Mouse (Mus musculus): ENCODE measurements around the gene Pde4d.

Pde4d gene

GRCm38 (mm10) chr13:108538760-108539369, 89.1 kb downstream of the Pde4d start:
- in situ Hi-C loops (cut with MboI; ENCODE audit: low pct_unique_long_range_greater_than_20kb in 1 of 2, low sequenced_read_pairs in 2 of 2, unreplicated experiment in 1 of 2): no loop called here

- in situ Hi-C loops (cut with MboI; ENCODE audit: low pct_unique_long_range_greater_than_20kb in 1 of 2, low sequenced_read_pairs in 2 of 2, unreplicated experiment in 1 of 2): loop anchor here in 1 of 2 experiments (10.0 kb wide), 1 partner anchor 57 kb away; no protein-coding TSS in a partner anchor
Observed at GRCm38 (mm10) chr13:108541488-108541887, 91.7 kb downstream of the Pde4d start.

GRCm38 (mm10) chr13:108542342-108542761, 92.6 kb downstream of the Pde4d start:
- in situ Hi-C loops (cut with MboI; ENCODE audit: low pct_unique_long_range_greater_than_20kb in 1 of 2, low sequenced_read_pairs in 2 of 2, unreplicated experiment in 1 of 2): loop anchor here in 1 of 2 experiments (10.0 kb wide), 1 partner anchor 58 kb away; no protein-coding TSS in a partner anchor

GRCm38 (mm10) chr13:108552288-108552687, 102.5 kb downstream of the Pde4d start:
- in situ Hi-C loops (cut with MboI; ENCODE audit: low pct_unique_long_range_greater_than_20kb in 1 of 2, low sequenced_read_pairs in 2 of 2, unreplicated experiment in 1 of 2): no loop called here

DNA sequence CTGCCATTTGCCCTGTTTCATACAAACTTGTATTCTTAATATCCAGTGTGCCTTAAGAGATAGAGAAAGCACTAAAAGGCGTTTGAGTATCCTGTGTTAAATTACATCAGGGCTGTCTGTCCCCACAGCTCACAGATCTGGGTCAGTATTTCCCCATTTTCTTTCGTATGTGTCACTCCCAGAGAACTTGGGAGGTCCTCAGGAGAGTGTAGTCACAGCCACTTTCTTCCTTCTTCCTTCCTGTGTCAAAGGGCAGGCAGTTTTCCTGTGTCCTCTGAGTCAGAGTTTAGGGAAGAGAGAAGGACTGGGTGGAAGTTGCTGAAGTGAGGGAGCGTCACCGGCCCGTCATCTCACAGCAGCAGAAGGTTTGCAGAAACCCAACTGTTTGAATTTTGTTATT, 103.2 kb downstream of the Pde4d start:
- in situ Hi-C loops (cut with MboI; ENCODE audit: low pct_unique_long_range_greater_than_20kb in 1 of 2, low sequenced_read_pairs in 2 of 2, unreplicated experiment in 1 of 2): no loop called here

GRCm38 (mm10) chr13:108554901-108555300, 105.2 kb downstream of the Pde4d start:
- in situ Hi-C loops (cut with MboI; ENCODE audit: low pct_unique_long_range_greater_than_20kb in 1 of 2, low sequenced_read_pairs in 2 of 2, unreplicated experiment in 1 of 2): no loop called here

DNA sequence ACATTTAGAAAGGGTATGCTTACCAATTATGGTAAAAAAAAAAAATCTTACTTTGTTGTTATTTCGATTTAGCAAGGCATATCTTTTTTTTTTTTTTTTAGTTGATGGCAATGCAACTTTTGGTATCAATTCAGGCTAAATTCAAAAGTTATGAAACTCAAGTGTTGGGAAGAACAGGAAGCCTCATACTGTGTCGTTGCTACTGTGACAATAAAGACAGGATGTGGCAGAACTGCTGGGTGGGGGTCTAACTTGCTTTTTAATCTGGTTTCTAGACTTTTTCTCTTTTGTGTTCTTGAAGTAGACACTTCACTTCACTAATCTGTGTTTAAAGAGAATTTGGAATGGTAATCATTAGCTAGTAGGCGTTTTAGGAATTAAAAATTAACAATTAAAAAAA, 147.2 kb downstream of the Pde4d start:
- in situ Hi-C loops (cut with MboI; ENCODE audit: low pct_unique_long_range_greater_than_20kb in 1 of 2, low sequenced_read_pairs in 2 of 2, unreplicated experiment in 1 of 2): no loop called here

- in situ Hi-C loops (cut with MboI; ENCODE audit: low pct_unique_long_range_greater_than_20kb in 1 of 2, low sequenced_read_pairs in 2 of 2, unreplicated experiment in 1 of 2): no loop called here
Observed at GRCm38 (mm10) chr13:108598673-108599072, 148.9 kb downstream of the Pde4d start.

- in situ Hi-C loops (cut with MboI; ENCODE audit: low pct_unique_long_range_greater_than_20kb in 1 of 2, low sequenced_read_pairs in 2 of 2, unreplicated experiment in 1 of 2): no loop called here
Observed at GRCm38 (mm10) chr13:108599186-108599900, 149.6 kb downstream of the Pde4d start.

DNA sequence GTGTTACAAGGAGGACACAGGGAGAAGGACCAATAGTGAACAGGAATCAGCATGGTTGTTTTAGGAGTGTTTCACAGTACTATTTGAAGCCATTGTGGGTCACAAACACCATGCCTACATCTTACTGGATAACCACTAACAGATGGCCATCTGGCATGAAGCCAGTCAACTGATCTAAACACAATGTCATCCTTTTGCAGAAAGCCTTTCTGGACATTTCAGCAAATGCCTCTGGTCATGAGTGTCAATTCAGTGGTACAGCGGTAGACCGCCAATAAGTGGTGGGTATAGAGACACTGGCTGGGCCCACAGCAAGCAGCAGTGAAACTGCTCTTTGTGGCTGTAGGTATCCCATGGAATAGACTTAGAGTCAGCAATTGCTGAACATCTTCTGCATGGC, 151.3 kb downstream of the Pde4d start:
- in situ Hi-C loops (cut with MboI; ENCODE audit: low pct_unique_long_range_greater_than_20kb in 1 of 2, low sequenced_read_pairs in 2 of 2, unreplicated experiment in 1 of 2): no loop called here

GRCm38 (mm10) chr13:108603502-108603901, 153.8 kb downstream of the Pde4d start:
- in situ Hi-C loops (cut with MboI; ENCODE audit: low pct_unique_long_range_greater_than_20kb in 1 of 2, low sequenced_read_pairs in 2 of 2, unreplicated experiment in 1 of 2): no loop called here

DNA sequence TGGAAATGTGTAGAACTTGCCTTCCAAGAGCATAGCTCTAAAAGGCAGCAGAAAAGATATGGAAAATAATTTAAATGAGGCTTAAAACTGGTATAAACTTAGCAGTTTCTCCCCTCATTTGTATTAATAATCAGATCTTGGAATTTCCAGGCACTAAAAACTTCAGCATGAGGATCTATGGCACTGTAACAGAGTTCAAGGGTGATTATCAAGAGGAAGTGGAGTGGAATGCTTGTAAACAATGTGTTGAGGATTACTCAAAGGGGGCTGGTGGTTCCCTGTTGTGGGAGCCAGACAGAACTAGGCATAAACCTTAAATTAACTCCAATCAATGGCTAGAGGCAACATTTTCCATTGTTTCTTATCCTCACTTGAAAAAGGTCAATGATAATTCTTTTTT, 154.5 kb downstream of the Pde4d start:
- in situ Hi-C loops (cut with MboI; ENCODE audit: low pct_unique_long_range_greater_than_20kb in 1 of 2, low sequenced_read_pairs in 2 of 2, unreplicated experiment in 1 of 2): no loop called here

DNA sequence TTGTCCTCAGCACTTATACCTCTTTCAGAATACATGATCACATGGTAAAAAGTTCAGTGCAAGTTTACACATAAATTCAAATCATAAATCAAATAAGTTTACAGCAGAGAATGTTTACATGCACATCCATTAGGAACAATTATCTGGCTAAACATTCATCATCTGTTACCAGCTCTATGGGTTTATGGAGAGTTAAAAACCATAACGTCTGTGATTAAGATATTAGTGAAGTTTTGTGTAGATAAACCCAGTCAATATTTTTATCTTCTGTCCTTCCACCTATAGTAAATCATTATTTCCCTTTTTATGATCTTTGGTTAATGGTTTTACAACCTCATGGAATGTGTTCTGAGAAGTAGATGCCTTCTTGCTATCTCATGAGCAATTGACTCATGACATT, 168.5 kb downstream of the Pde4d start:
- in situ Hi-C loops (cut with MboI; ENCODE audit: low pct_unique_long_range_greater_than_20kb in 1 of 2, low sequenced_read_pairs in 2 of 2, unreplicated experiment in 1 of 2): no loop called here

DNA sequence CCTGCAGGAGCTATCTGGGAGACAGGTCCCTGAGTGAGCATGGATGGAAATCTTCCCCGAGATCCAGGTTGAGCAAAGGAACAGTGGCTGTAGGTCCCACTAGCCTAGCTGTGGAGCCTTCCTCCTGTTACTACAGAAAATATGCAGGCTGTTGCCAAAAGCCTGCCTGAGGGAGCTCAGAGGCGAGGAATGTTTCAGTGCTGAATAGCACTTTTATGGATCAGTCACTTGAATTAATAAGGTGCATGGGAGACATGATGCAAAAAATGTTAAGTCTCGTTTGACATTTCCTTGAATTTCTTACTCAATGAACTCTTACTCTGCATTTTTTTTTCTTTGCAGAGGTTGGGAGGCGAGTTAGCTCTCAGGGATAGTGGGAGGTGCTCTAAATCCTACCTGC, 172.9 kb downstream of the Pde4d start:
- in situ Hi-C loops (cut with MboI; ENCODE audit: low pct_unique_long_range_greater_than_20kb in 1 of 2, low sequenced_read_pairs in 2 of 2, unreplicated experiment in 1 of 2): no loop called here

DNA sequence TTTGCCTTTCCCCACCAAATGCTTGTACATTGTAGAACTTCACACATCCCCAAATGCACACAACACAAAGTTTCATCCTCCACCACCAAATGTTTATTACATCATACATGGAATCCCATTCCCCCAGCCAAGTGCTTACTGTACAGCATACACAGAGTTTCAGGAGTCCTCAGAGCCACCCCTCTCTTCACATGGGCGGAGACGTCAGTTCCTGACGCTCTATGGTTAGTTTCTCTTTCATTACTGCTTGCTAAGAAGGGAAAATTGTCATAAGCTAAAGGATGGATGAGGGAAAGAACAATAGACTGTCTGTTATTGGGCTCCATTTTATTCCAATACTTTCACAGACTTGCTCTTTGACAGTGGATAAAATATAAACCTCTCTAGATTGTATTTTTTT, 174.2 kb downstream of the Pde4d start:
- in situ Hi-C loops (cut with MboI; ENCODE audit: low pct_unique_long_range_greater_than_20kb in 1 of 2, low sequenced_read_pairs in 2 of 2, unreplicated experiment in 1 of 2): no loop called here

GRCm38 (mm10) chr13:108626166-108626565, 176.4 kb downstream of the Pde4d start:
- in situ Hi-C loops (cut with MboI; ENCODE audit: low pct_unique_long_range_greater_than_20kb in 1 of 2, low sequenced_read_pairs in 2 of 2, unreplicated experiment in 1 of 2): no loop called here

- in situ Hi-C loops (cut with MboI; ENCODE audit: low pct_unique_long_range_greater_than_20kb in 1 of 2, low sequenced_read_pairs in 2 of 2, unreplicated experiment in 1 of 2): no loop called here
Observed at GRCm38 (mm10) chr13:108628501-108628900, 178.8 kb downstream of the Pde4d start.

GRCm38 (mm10) chr13:108630576-108630975, 180.8 kb downstream of the Pde4d start:
- in situ Hi-C loops (cut with MboI; ENCODE audit: low pct_unique_long_range_greater_than_20kb in 1 of 2, low sequenced_read_pairs in 2 of 2, unreplicated experiment in 1 of 2): no loop called here

- in situ Hi-C loops (cut with MboI; ENCODE audit: low pct_unique_long_range_greater_than_20kb in 1 of 2, low sequenced_read_pairs in 2 of 2, unreplicated experiment in 1 of 2): no loop called here
Observed at GRCm38 (mm10) chr13:108631222-108631621, 181.5 kb downstream of the Pde4d start.

DNA sequence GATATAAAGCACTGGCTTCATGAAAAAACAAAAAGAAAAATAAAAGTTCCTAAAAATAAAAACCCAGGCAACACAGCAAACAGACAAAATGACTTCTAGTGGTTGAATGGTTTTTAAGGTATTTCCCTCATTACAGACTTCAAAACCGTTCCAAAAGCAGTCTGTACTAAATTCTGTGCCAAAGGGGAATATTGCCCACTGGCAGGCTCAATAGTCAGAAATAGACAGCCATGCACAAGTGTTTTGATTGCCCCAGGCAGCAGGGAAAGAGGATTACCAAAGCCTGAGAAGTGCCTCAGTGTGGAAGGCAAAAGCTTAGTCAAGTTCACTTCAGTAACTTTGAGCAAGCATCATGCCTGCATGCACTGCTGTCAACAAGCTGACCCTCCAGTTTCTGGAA, 186.8 kb downstream of the Pde4d start:
- in situ Hi-C loops (cut with MboI; ENCODE audit: low pct_unique_long_range_greater_than_20kb in 1 of 2, low sequenced_read_pairs in 2 of 2, unreplicated experiment in 1 of 2): no loop called here
